Mouse (Mus musculus) kidney, adult 2 months (tissue): ENCODE measurements at regions not wholly inside any gene's neighbourhood (a gene's known extent, or its start where the extent isn't known, plus 50 kb on each side); places are given as distances from the start of the nearest gene placed in this dataset.

Experiments used
- DNase-seq: peaks from one replicate; pipeline ENCODE4 v3.0.0; 2021
- H3K27ac ChIP-seq: fragments of 200-500 bp; 2 replicates; pipeline ENCODE4 v1.5.1; 2012; ENCODE audit warnings: low read depth, low read length, control low read depth, inconsistent platforms; ENCODE audit not compliant: insufficient read depth
- H3K27me3 ChIP-seq: fragments of 200-500 bp; replicated peaks from 2 replicates; pipeline ENCODE4 v1.6.1; 2012; ENCODE audit warnings: mild to moderate bottlenecking, moderate library complexity, low read length, inconsistent platforms; ENCODE audit not compliant: control insufficient read depth, insufficient read depth
- H3K36me3 ChIP-seq: fragments of 200-500 bp; 2 replicates; pipeline ENCODE4 v1.6.1; 2012; ENCODE audit warnings: mild to moderate bottlenecking, moderate library complexity, low read length, inconsistent platforms; ENCODE audit not compliant: control insufficient read depth, insufficient read depth
- H3K4me1 ChIP-seq: fragments of 200-500 bp; 2 replicates; pipeline ENCODE4 v1.6.1; 2011; ENCODE audit warnings: low read length; ENCODE audit not compliant: control insufficient read depth, insufficient read depth
- H3K4me3 ChIP-seq: fragments of 200-500 bp; 2 replicates; pipeline ENCODE4 v1.5.1; 2011; ENCODE audit warnings: mild to moderate bottlenecking, low read depth, low read length, control low read depth; ENCODE audit not compliant: insufficient read depth
- CTCF ChIP-seq: fragments of 200-500 bp; conservative IDR thresholded peaks from 2 replicates; pipeline ENCODE4 v1.5.1; 2011; ENCODE audit warnings: low read depth, mild to moderate bottlenecking, control low read depth, low read length, moderate library complexity, mixed read lengths; ENCODE audit not compliant: insufficient read depth, insufficient read length
- POLR2A ChIP-seq: fragments of 200-500 bp; IDR thresholded peaks from one replicate; pipeline ENCODE4 v1.6.1; 2011; ENCODE audit warnings: low read depth, low read length, control low read depth
- WGBS: fragments of 180-500 bp; shearing (Covaris S2); methylation state at CpG from one replicate; pipeline ENCODE4 v1.1.7; 2018; 5-methylcytosine and 5-hydroxymethylcytosine counted together

GRCm38 (mm10) chr19:15796466-15796865 lies 150.7 kb downstream of the Psat1 start:
- H3K27ac ChIP-seq = no peak overlapping the region
- no peak for DNase-seq
- no peaks in the 10 kb centered on the region for H3K36me3 ChIP-seq
- H3K4me3 ChIP-seq = no peak overlapping the region
- H3K4me1 ChIP-seq = no peaks in the 10 kb centered on the region
- H3K27me3 ChIP-seq = no peaks in the 10 kb centered on the region
- no peak for TF ChIP-seq POLR2A
- no peak for TF ChIP-seq CTCF
- WGBS = 26% methylated on average over 4 of the region's 4 CpGs

GRCm38 (mm10) chr19:15791942-15792341 lies 155.2 kb downstream of the Psat1 start:
- H3K27me3 ChIP-seq = no peaks in the 10 kb centered on the region; the same call in 1 of the 2 replicates
- TF ChIP-seq POLR2A (no peak), CTCF (no peak)
- WGBS = 80% methylated on average over 4 of the region's 4 CpGs

GRCm38 (mm10) chr19:15791264-15791913 lies 155.7 kb downstream of the Psat1 start:
- Histone ChIP-seq H3K27me3 (no peaks in the 10 kb centered on the region; the same call in 1 of the 2 replicates), H3K4me3 (no peak overlapping the region), H3K27ac (no peak overlapping the region), H3K4me1 (no peaks in the 10 kb centered on the region), H3K36me3 (no peaks in the 10 kb centered on the region)
- TF ChIP-seq CTCF (no peak), POLR2A (no peak)
- 50% methylated on average over 12 of the region's 12 CpGs for WGBS
- DNase-seq = no peak

More at GRCm38 (mm10) chr19:15791942-15792341, 155.2 kb downstream of the Psat1 start:
- Histone ChIP-seq H3K36me3 (no peaks in the 10 kb centered on the region), H3K27ac (no peak overlapping the region), H3K4me1 (no peaks in the 10 kb centered on the region), H3K4me3 (no peak overlapping the region)
- DNase-seq = no peak

- H3K36me3 ChIP-seq = no peaks in the 10 kb centered on the region
- no peak overlapping the region for H3K4me3 ChIP-seq
- H3K27ac ChIP-seq = no peak overlapping the region
- H3K27me3 ChIP-seq = no peaks in the 10 kb centered on the region; the same call in 1 of the 2 replicates
- H3K4me1 ChIP-seq = no peaks in the 10 kb centered on the region
- 25% methylated on average over 13 of the region's 13 CpGs for WGBS
- no peak for DNase-seq
- TF ChIP-seq CTCF = no peak
- no peak for TF ChIP-seq POLR2A
These were observed 156.4 kb downstream of the Psat1 start for GRCm38 (mm10) chr19:15790620-15791263.

DNA sequence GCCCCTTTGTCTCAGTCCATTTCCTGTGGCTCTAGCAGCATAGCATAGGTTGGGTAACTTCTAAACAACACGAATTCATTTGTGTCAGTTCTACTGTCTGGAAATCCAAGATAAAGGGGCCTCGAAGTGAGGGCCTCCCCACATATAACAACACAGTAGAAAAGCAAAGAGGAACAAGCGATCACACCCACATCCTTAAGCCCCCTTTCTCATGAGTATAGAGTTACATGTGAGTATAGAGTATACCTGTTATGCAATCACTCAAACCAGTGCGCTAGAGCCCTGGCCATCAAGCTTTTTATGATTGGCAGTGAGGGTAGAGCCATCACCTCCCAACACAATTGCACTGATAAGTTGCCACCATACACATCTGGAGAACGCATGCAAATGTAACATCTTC lies 157.4 kb downstream of the Psat1 start:
- Histone ChIP-seq H3K36me3 (no peaks in the 10 kb centered on the region), H3K4me3 (no peak overlapping the region), H3K27ac (no peak overlapping the region), H3K27me3 (no peaks in the 10 kb centered on the region; the same call in 1 of the 2 replicates), H3K4me1 (no peaks in the 10 kb centered on the region)
- TF ChIP-seq CTCF = no peak
- no peak for TF ChIP-seq POLR2A
- no peak for DNase-seq
- 63% methylated on average over 5 of the region's 5 CpGs for WGBS

DNA sequence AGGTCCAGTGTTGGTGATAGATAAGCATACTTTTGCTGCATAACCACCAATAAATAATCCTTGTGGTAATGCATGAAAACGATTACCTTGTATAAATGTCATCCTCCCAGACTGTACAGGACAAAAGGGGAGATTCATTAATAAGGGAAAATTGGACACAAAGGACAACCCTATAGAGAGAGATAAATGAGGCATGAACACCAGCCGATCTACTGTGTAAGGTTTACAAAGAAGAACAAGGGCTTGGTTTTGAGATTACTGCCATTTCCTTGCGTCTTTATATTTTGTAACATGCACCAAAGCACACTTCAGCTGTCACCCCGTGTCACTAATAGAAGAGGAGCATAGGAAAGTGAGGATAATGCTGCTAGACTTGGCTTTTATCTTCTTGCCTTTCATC lies 162.5 kb downstream of the Psat1 start:
- TF ChIP-seq CTCF (no peak), POLR2A (no peak)
- no peak overlapping the region for H3K4me3 ChIP-seq
- no peak for DNase-seq
- H3K27ac ChIP-seq = no peak overlapping the region
- H3K4me1 ChIP-seq = no peaks in the 10 kb centered on the region
- no peaks in the 10 kb centered on the region for H3K36me3 ChIP-seq
- WGBS = 42% methylated on average over 4 of the region's 4 CpGs
- no peaks in the 10 kb centered on the region; the same call in 1 of the 2 replicates for H3K27me3 ChIP-seq

DNA sequence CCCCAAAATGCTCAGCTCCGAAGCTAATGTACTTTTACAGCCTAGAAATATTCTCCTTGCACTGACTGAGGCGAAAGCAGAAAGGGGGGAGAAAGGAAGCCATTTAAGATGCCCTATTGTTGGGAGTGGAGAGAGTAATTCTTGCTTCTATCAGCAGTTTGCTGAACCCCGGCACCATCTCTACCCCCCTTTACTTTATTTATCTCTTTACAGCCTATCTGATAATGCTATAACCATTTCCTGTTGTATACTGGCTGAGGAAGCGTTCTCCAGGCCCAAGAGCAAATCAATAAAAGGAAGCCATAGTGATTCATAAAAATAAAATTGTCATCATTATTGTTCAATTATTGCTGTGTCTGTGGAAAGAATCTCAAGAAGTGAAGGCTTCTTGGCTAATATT lies 177.5 kb downstream of the Psat1 start:
- 56% methylated on average over 4 of the region's 4 CpGs for WGBS
- DNase-seq = no peak
- Histone ChIP-seq H3K27ac (no peak overlapping the region), H3K36me3 (no peaks in the 10 kb centered on the region), H3K4me1 (no peaks in the 10 kb centered on the region), H3K27me3 (no peaks in the 10 kb centered on the region), H3K4me3 (no peak overlapping the region)
- TF ChIP-seq POLR2A = no peak
- no peak for TF ChIP-seq CTCF
